Comparison of ENCODE assay signal across 32 mouse cellular contexts in genomic region chr6:64694688-64695087, GRCm38 (mm10). TPM values are rescaled to one million over a fixed set of nuclear protein-coding genes. Genes with fewer than 3 reads are reported as not detected.
A peak's percentile ranks its signal among the peaks of the same experiment; 100 is the strongest.
DNase-seq lines count a peak whose midpoint lies in the region; ATAC-seq and TF ChIP-seq lines count a peak whose summit lies in the region.
"Had no signal": no experiment of that assay in that cellular context is flagged by ENCODE, and none has a peak within 500 bp of the region (broad histone marks: within the 10 kb centered on the region; RNA-seq: fewer than 3 reads in every experiment).

No protein-coding gene starts in this region.

- WGBS in hindbrain, postnatal 0 days, result 22% methylated on average over 7 of the region's 7 CpGs
- 27% methylated on average over 7 of the region's 7 CpGs for WGBS in hindbrain, embryonic 11.5 days
- WGBS in midbrain, embryonic 13.5 days, result 22% methylated on average over 7 of the region's 7 CpGs
- 31% methylated on average over 7 of the region's 7 CpGs for WGBS in midbrain, embryonic 10.5 days
- WGBS in heart, embryonic 12.5 days, result 64% methylated on average over 7 of the region's 7 CpGs

- no peaks in the 10 kb centered on the region for H3K36me3 ChIP-seq in hindbrain, postnatal 0 days (ENCODE audit: insufficient read depth, low read length)
- no peaks in the 10 kb centered on the region for H3K36me3 ChIP-seq in hindbrain, embryonic 11.5 days (ENCODE audit: control insufficient read depth, insufficient read depth, low read length)
- H3K36me3 ChIP-seq in midbrain, embryonic 13.5 days, result no peaks in the 10 kb centered on the region
- H3K36me3 ChIP-seq in midbrain, embryonic 10.5 days, result no peaks in the 10 kb centered on the region
- no peaks in the 10 kb centered on the region for H3K36me3 ChIP-seq in heart, embryonic 12.5 days
- H3K36me3 ChIP-seq: embryonic facial prominence, embryonic 10.5 days; embryonic facial prominence, embryonic 13.5 days; forebrain, embryonic 12.5 days; forebrain, embryonic 15.5 days; heart, embryonic 10.5 days; hindbrain, embryonic 13.5 days had no signal

- H3K27ac ChIP-seq in hindbrain, postnatal 0 days, result no peak overlapping the region
- H3K27ac ChIP-seq in hindbrain, embryonic 11.5 days (ENCODE audit: low read depth, low read length), result no peak overlapping the region
- H3K27ac ChIP-seq in midbrain, embryonic 13.5 days, result no peak overlapping the region
- no peak overlapping the region for H3K27ac ChIP-seq in midbrain, embryonic 10.5 days (replicated peaks)
- no peak overlapping the region for H3K27ac ChIP-seq in heart, embryonic 12.5 days (ENCODE audit: poor library complexity, severe bottlenecking)
- H3K27ac ChIP-seq: embryonic facial prominence, embryonic 10.5 days; embryonic facial prominence, embryonic 13.5 days; forebrain, embryonic 12.5 days; forebrain, embryonic 15.5 days; heart, adult 2 months; heart, embryonic 10.5 days; hindbrain, embryonic 13.5 days had no signal

- H3K4me1 ChIP-seq in hindbrain, postnatal 0 days (ENCODE audit: insufficient read depth, low read length), result no peaks in the 10 kb centered on the region
- H3K4me1 ChIP-seq in hindbrain, embryonic 11.5 days (replicated peaks; ENCODE audit: control insufficient read depth, insufficient read depth, low read length), result no peaks in the 10 kb centered on the region
- peaks cover 8% of the 10 kb centered on the region for H3K4me1 ChIP-seq in midbrain, embryonic 13.5 days (replicated peaks)
- peaks cover 12% of the 10 kb centered on the region for H3K4me1 ChIP-seq in midbrain, embryonic 10.5 days
- no peaks in the 10 kb centered on the region for H3K4me1 ChIP-seq in heart, embryonic 12.5 days (replicated peaks)
- H3K4me1 ChIP-seq: embryonic facial prominence, embryonic 10.5 days; embryonic facial prominence, embryonic 13.5 days; forebrain, embryonic 15.5 days; heart, embryonic 10.5 days had no signal

- DNase-seq in hindbrain, postnatal 0 days (ENCODE audit: low spot score), result no peak
- no peak for DNase-seq in hindbrain, embryonic 11.5 days (ENCODE audit: low spot score)
- DNase-seq in midbrain, embryonic 10.5 days (ENCODE audit: low spot score), result no peak
- DNase-seq in brain, embryonic 14.5 days (ENCODE audit: low read depth), result peak; percentile 17
- DNase-seq: adrenal gland, postnatal 14 days; B cell, adult 2 months; cerebellum, adult 18-20 months; cerebellum, adult 9-10 months; cerebellum, postnatal 14 days; gastrocnemius, postnatal 25 days; heart, adult 2 months had no signal

- TF ChIP-seq POLR2A in brain, embryonic 14.5 days (IDR thresholded peaks at IDR 0.05; ENCODE audit: borderline replicate concordance, extremely low read depth, insufficient read depth, insufficient read length, poor library complexity, severe bottlenecking), result no peak

- TF ChIP-seq CTCF in hindbrain, postnatal 0 days (IDR thresholded peaks at IDR 0.05; ENCODE audit: low read depth), result no peak
- TF ChIP-seq CTCF in brain, embryonic 14.5 days (IDR thresholded peaks at IDR 0.05; ENCODE audit: borderline replicate concordance, extremely low read depth, insufficient read depth, insufficient read length), result no peak

- 0 out of 2 replicates have a peak overlapping the region, but pooled peaks have one; percentile 2 for H3K4me2 ChIP-seq in hindbrain, postnatal 0 days (ENCODE audit: low read depth, low read length)
- H3K4me2 ChIP-seq in hindbrain, embryonic 11.5 days (replicated peaks; ENCODE audit: low read depth, low read length), result no peak overlapping the region
- H3K4me2 ChIP-seq in midbrain, embryonic 13.5 days (replicated peaks), result no peak overlapping the region
- no peak overlapping the region for H3K4me2 ChIP-seq in heart, embryonic 12.5 days
- H3K4me2 ChIP-seq: embryonic facial prominence, embryonic 13.5 days; forebrain, embryonic 12.5 days; forebrain, embryonic 15.5 days; hindbrain, embryonic 13.5 days had no signal

- H3K4me3 ChIP-seq in hindbrain, postnatal 0 days (ENCODE audit: low read length), result no peak overlapping the region
- H3K4me3 ChIP-seq in hindbrain, embryonic 11.5 days (ENCODE audit: low read depth, low read length), result no peak overlapping the region
- H3K4me3 ChIP-seq in midbrain, embryonic 13.5 days (replicated peaks), result no peak overlapping the region
- H3K4me3 ChIP-seq in midbrain, embryonic 10.5 days, result no peak overlapping the region
- no peak overlapping the region for H3K4me3 ChIP-seq in heart, embryonic 12.5 days
- H3K4me3 ChIP-seq: embryonic facial prominence, embryonic 10.5 days; embryonic facial prominence, embryonic 13.5 days; erythroblast, embryonic 14.5 days; forebrain, embryonic 12.5 days; forebrain, embryonic 15.5 days; heart, adult 2 months; heart, embryonic 10.5 days; hindbrain, embryonic 13.5 days had no signal

- no peaks in the 10 kb centered on the region for H3K27me3 ChIP-seq in hindbrain, postnatal 0 days (ENCODE audit: insufficient read depth, low read length)
- 0 out of 2 replicates have a peak, but pooled peaks cover 3% of the 10 kb centered on the region for H3K27me3 ChIP-seq in hindbrain, embryonic 11.5 days (ENCODE audit: control insufficient read depth, insufficient read depth, low read length)
- peaks cover 42% of the 10 kb centered on the region for H3K27me3 ChIP-seq in midbrain, embryonic 13.5 days
- H3K27me3 ChIP-seq in midbrain, embryonic 10.5 days (ENCODE audit: low read depth, poor library complexity, severe bottlenecking), result peaks cover 22% of the 10 kb centered on the region
- H3K27me3 ChIP-seq in heart, embryonic 12.5 days (replicated peaks), result 0 out of 2 replicates have a peak, but pooled peaks cover 3% of the 10 kb centered on the region
- H3K27me3 ChIP-seq: CH12.LX; embryonic facial prominence, embryonic 13.5 days; forebrain, embryonic 12.5 days; forebrain, embryonic 15.5 days had no signal

- H3K9ac ChIP-seq in hindbrain, postnatal 0 days (replicated peaks; ENCODE audit: low read length), result no peak overlapping the region
- H3K9ac ChIP-seq in hindbrain, embryonic 11.5 days (ENCODE audit: low read depth, low read length), result no peak overlapping the region
- no peak overlapping the region for H3K9ac ChIP-seq in midbrain, embryonic 13.5 days (replicated peaks)
- no peak overlapping the region for H3K9ac ChIP-seq in heart, embryonic 12.5 days
- H3K9ac ChIP-seq: embryonic facial prominence, embryonic 13.5 days; forebrain, embryonic 12.5 days; forebrain, embryonic 15.5 days; hindbrain, embryonic 13.5 days had no signal

- H3K9me3 ChIP-seq in hindbrain, postnatal 0 days (ENCODE audit: low read length), result no peaks in the 10 kb centered on the region
- no peaks in the 10 kb centered on the region for H3K9me3 ChIP-seq in hindbrain, embryonic 11.5 days (ENCODE audit: control insufficient read depth, low read length)
- H3K9me3 ChIP-seq in midbrain, embryonic 13.5 days, result no peaks in the 10 kb centered on the region
- H3K9me3 ChIP-seq in midbrain, embryonic 10.5 days (replicated peaks), result no peaks in the 10 kb centered on the region
- no peaks in the 10 kb centered on the region for H3K9me3 ChIP-seq in heart, embryonic 12.5 days (replicated peaks)
- H3K9me3 ChIP-seq: embryonic facial prominence, embryonic 10.5 days; embryonic facial prominence, embryonic 13.5 days; forebrain, embryonic 12.5 days; forebrain, embryonic 15.5 days; heart, embryonic 10.5 days; hindbrain, embryonic 13.5 days had no signal

- no peak for ATAC-seq in hindbrain, postnatal 0 days
- no peak for ATAC-seq in hindbrain, embryonic 11.5 days (ENCODE audit: low FRiP score)
- 0 out of 2 replicates have a peak, but pooled peaks have one; percentile 43 for ATAC-seq in midbrain, embryonic 13.5 days
- no peak for ATAC-seq in heart, embryonic 12.5 days (ENCODE audit: insufficient number of reproducible peaks, low FRiP score)
- no peak for ATAC-seq in granulocyte monocyte progenitor cell, adult 5-6 weeks (replicated peaks; ENCODE audit: poor library complexity, severe bottlenecking)
- ATAC-seq: forebrain, embryonic 15.5 days; hindbrain, embryonic 16.5 days; inflammation-experienced regulatory T-cells, adult 6 months; intestine, embryonic 16.5 days had no signal

RNA-seq across cellular contexts. Expression of gene Atoh1, which starts 34.2 kb away (rescaled TPM):
- 12.1 and 24.4 TPM in 2 replicates for total RNA-seq in hindbrain, postnatal 0 days (2014; rRNA removed)
- 6.7 and 8.5 TPM in 2 replicates for polyA plus RNA-seq in hindbrain, postnatal 0 days (2015; fragmentation: Nextera tagmentation; extraction: Ambion mirVana)
- polyA plus RNA-seq in hindbrain, embryonic 11.5 days (2014; fragmentation: Nextera tagmentation; extraction: Ambion mirVana), result 24.8 and 28.6 TPM in 2 replicates
- 1.6 and 1.8 TPM in 2 replicates for polyA plus RNA-seq in midbrain, embryonic 13.5 days (2015; fragmentation: Nextera tagmentation; extraction: Ambion mirVana)
- polyA plus RNA-seq in midbrain, embryonic 10.5 days (2016; fragmentation: Nextera tagmentation; extraction: Ambion mirVana), result 0.88 and 4.7 TPM in 2 replicates
- polyA plus RNA-seq in brain, embryonic 14.5 days (2012; rRNA removed), result 1.2 and 5.9 TPM in 2 replicates
- polyA plus RNA-seq in heart, embryonic 12.5 days (2016; fragmentation: Nextera tagmentation; extraction: Ambion mirVana), result not detected in 2 replicates
- not detected in 2 replicates for total RNA-seq in granulocyte monocyte progenitor cell, adult 5-6 weeks (2014; fragmentation: Nextera tagmentation)
- total RNA-seq in granulocyte monocyte progenitor cell, adult 5-6 weeks (2017), result not detected in 2 replicates
- total RNA-seq: adrenal gland, adult 18-20 months; adrenal gland, postnatal 14 days; CH12.LX; gastrocnemius, adult 8-10 months; gastrocnemius, postnatal 25 days; heart, adult 2 months; heart, postnatal 25 days; hematopoietic stem cell, adult 5-6 weeks; MEL had no signal
- polyA plus RNA-seq: erythroblast, embryonic 14.5 days; forebrain, embryonic 12.5 days; forebrain, embryonic 15.5 days; heart, adult 2 months; heart, embryonic 10.5 days; heart, embryonic 14.5 days; heart, postnatal 0 days; inflammation-experienced regulatory T-cells, adult 6 months had no signal
